Mouse (Mus musculus) cerebellum, postnatal 14 days (tissue): Measurements from ENCODE around the gene Cfap221.

ENCODE experiments used
- DNase-seq, 2 experiments: peaks; one replicate each; pipeline ENCODE4 v3.0.0; 2021; ENCODE audit warnings: mixed read lengths in 2 of 2

Gene Cfap221

DNA sequence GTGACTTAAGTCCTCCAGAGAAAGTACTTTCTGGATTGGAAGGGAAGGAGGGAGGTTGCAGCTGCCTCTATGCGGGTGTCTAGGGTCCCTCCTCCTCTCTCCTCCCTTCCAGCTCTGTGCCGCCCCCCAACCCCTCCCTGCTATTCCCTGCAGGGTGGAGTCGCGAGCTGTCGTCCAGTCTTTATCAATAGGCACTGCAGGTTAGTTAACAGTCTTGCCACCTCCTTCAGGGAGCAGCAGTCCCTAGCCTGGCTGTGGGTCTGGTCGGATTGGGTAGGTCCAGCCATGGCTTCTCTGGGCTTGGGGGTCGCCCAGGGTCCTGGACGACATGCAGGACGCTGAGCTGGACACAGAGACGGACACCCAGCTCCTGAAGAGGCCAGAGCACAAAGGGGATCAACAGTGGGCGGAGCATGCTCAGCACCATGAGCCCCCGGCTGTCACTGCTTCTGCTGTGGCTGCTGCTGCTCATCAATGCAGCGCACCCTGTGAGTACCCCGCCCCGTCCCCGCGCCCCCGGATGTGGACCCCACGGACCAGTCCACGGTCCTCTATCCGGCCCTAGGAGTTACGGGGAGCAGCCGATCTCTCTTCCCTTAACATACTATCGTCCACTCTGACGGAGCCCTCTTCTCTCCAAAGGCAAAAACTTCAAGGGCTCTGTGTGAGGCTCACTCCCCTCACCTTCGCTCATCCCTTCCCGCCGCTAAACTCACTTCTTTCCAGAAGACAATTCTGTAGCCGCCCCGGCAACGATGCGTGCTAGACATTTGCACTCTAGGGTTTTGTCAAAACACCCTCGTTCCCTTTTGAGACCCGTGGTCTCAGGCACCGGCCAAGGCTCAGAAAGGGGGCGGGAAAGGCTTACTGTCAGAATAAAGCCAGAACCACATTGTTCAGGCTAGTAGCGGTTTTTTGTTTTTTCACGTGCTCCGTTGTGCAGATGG lies 10.1 kb upstream of the Cfap221 start, which contains the start of gene Sctr:
TSS of gene Sctr (plus strand) at position 51 of the 947 bp plus-strand sequence.
- DNase-seq, result no peak

DNA sequence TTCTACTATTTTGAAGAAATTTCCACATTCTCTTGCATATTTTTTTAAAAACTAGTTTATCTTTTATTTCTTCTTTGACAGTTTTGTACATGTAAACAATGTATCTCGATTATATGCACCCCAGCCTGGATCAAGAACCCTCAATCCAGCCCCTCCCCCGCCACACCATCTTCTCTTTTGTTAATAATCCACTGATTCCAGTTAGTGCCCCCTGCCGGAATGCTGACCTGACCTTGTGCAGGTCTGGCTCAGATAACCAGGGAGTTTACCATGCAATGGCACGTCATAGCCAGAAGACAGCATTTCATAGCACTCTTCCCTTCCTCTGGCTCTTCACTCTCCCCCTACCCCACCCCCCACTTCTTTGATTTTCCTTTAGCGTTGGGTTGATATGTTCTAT lies 610 bp upstream of the Cfap221 start:
- DNase-seq, result no peak

DNA sequence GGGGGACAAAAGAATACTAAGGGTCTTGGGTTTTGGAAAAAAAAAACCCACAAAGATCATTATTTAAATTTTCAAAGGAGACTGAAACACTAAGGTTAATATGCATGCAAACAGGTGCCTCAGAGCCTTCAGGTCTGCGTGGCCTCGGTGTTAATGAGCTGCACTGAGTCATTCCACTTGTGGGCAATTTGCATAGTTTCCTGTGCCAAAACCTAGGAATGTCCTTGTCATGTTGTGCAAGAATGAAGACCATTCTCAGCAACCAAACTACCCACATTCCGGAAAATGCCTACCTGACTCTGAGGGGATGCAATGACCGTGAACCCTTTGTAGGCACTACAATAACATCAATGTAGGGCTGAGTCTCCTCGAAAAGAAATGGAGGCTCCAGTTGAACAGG lies 10.5 kb downstream of the Cfap221 start:
- no peak for DNase-seq

DNA sequence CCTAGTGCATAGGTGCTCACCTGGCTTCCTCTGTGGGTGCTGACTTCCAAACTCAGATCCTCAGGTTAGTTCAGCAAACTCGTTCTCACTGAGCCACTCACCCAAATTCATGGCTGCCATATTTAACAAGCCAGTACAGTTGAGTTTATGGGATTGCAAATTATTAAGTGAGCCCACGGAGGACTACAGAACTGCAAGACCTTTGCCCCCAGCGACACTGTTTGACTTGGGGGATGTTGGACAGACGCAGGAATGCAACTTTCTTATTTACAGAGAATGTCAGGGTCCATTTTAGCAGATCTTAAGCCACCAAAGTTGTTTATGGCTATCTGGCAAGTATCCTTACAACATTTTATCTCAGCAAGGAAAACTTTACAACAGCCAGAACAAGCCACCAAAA lies 21.9 kb downstream of the Cfap221 start:
- DNase-seq, result no peak

DNA sequence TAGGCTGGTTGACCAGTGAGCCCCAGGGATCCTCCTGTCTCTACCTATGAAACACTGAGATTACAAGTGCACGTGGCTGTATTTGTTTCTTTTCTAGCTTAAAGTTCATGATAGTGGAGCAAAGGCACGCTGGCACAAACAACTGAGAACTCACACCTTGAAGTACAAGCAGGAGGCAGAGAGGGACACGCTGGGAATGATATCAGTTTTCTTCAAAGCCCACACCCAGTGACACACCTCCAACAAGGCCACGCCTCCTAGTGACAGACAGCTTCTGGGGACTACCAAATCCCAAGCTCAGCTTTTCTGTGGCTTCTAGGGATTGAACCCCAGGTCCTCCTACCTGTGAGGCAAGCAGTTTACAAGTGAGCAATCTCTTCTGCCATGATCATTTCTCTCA lies 23.9 kb downstream of the Cfap221 start:
- DNase-seq, result no peak

DNA sequence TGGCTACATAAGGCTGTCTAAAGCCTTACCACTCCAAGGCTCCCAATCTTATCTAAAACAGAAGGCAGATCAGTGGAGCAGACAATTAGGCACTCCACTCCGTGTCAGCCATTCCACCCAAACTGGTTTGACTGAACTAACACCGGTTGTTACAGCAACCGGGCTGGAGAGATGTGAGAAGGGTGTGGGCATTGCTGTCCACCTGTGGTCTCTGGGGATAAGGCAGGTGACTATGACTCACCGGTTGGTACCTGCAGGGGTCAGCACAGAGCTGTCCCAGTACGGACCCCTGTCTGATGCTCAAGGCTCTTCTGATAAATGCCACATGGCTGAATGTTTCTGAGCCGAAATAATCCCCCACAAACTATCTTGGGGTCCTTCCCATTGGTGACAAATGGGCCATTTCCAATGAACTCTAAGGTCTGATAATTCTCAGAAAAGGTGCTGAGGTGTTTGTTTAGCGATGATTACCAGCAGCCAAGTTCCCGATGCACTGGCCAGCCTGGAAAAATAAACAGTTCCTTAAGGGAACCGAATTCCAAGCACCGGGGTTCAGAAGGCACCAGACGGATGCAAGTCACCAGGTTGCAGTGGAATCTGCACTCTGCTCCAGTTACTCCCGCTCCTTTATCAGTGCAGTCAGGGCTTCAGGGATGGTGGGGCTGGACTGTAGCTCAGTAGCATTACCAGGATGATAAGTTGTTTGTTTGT lies 31.1 kb downstream of the Cfap221 start:
- DNase-seq, result no peak

DNA sequence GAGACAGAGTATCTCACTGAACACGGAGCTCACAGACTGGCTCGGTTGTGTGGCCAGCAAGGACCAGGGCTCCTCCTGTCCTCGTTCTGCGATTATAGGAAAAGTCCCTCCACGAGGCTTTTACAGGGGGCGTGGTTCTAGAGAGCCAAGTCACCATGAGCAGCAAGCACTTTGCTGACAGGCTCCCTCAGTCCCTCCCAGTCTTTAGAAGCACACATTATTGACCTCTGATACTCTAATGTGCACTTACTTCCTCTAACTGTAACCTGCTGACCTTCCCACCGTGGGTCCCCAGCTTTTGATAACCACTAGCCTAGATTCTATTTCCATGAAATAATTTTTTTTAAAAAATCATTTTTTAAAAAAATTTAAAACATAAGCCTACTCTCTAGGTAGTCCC lies 37.1 kb downstream of the Cfap221 start:
- DNase-seq, result no peak

GRCm38 (mm10) chr1:119959464-119959863 lies 37.6 kb downstream of the Cfap221 start:
- no peak for DNase-seq

- peak; percentile 76 to 77 for DNase-seq
Measured at GRCm38 (mm10) chr1:119957716-119958222, 39.3 kb downstream of the Cfap221 start.

- DNase-seq, result no peak
Measured at GRCm38 (mm10) chr1:119954680-119955079, 42.4 kb downstream of the Cfap221 start.

- no peak for DNase-seq
Measured at GRCm38 (mm10) chr1:119953456-119953855, 43.6 kb downstream of the Cfap221 start.

GRCm38 (mm10) chr1:119950086-119950485 lies 46.9 kb downstream of the Cfap221 start:
- DNase-seq, result no peak

DNA sequence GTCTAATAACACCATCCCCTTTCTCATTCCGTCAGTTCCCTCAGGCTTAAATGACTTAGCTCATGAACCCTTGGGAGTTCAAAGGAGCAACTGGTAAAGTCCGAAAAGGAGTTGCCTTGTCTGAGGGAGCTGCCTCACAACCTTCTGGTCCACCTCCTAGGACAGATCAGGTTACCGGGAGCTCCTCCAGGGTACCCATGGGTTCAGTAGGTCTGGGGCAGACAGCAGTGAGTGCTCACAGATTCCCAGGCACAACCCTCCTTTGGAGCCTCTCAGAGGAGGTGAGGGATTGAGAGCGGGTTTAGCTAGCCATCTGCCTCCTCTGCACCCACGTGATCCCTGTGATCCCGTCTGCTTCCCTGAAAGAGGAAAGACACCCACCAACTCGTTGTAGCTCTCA lies 60.2 kb downstream of the Cfap221 start:
- no peak for DNase-seq

GRCm38 (mm10) chr1:119931421-119932150 lies 65.4 kb downstream of the Cfap221 start:
- no peak for DNase-seq

DNA sequence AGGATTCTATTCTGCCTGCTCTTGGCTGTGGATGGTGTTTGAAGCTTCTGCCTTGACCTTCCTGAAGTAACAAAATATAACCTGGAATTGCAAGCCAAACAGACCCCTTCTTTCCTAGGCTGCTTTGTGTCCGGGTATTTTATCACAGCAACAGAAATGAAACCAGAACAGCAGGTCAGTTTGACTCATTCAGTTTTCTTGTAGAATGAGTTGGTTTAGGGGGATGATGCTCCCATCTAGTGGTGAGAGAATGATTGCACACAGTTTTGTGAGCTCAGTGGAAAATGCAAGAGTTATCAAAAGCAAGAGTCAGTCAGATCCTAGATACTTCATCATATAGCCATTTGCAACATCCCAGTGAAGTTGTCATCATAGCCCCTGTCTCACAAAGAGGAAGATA lies 67.3 kb downstream of the Cfap221 start:
- DNase-seq, result peak; percentile 46 to 62

DNA sequence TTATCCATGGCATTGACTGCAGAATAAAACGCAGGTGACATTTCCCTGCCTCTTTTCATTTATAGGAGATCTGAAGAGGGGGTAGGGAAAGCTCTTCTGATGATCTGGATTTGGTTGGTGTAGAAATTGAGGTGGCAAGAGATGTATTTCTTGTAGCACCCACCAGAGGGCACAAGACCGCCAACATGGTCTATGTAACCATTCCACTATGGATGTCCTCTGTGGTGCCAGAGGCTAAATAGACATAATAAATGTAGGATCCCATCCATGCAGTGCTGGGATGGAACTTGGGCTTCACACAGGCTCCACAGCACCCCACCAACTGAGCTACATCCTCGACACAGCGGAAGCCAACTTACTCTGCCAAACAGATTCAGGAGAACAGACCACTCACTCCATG lies 77.7 kb downstream of the Cfap221 start:
- peak; percentile 52 to 65 for DNase-seq

DNA sequence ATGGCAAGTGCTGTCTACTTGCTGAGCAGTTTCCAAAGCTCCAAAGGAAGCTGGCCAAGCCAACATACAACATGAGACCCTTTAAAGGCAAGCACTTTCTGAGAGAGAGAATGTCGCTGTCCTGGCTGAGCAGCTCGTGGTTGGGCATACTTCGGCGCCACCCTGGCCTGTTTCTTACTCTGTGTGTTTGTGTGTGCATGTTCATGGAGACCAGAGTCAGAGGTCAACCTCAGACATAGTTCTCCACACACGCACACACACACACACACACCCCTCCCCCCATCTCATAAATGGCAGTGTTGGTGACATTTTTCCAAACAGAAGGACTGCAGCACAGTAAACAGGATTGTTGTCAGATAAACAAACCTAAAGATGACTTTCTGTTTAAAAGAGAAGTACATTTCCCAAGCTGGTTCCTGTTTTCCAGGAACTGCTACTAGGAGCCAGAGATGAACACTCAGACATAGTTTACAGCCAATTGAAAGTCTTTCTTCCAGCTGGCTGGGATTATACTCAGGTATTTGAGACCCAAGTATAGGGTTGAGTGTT lies 80.1 kb downstream of the Cfap221 start:
- DNase-seq, result no peak

DNA sequence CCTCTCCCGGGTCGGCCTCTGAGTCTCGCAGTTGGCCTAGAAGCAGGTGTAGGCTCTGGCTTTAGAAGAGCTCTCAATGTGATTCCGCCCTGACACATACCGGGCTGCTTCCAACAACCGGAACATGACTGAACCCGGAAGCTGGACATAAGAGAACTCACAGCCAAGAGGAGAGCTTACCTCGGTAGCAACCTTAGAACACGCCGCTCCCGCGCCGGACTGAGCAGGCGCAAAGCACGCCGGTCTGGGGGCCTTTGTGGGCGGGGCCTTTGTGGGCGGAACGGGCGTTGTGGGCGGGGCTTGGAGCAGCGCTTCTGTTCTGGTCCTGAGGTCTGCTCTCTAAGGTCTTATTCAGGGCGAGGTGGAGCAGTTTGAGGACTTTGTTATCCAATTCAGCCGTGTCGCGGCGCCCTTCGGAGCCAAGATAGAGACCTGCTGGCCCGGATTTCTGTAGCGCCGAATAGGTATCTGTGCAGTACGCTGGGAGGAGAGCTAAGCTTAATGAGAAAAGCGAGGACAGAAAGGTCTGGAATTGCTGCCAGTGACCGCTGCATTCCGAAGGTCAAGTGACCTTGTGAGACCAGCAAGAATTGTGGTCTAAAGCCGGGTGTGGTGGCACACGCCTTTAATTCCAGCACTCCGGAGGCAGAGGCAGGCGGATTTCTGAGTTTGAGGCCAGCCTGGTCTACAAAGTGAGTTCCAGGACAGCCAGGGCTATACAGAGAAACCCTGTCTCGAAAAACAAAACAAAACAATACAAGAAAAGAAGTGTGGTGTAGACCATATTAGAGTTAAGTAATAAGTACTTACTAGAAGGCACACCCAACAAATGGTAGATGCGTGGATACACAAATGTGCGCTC lies 83.8 kb downstream of the Cfap221 start, which contains the start of gene Tmem177:
TSS of gene Tmem177 (minus strand) at position 256 of the 862 bp plus-strand sequence.
- peak; percentile 97 to 98 for DNase-seq

DNA sequence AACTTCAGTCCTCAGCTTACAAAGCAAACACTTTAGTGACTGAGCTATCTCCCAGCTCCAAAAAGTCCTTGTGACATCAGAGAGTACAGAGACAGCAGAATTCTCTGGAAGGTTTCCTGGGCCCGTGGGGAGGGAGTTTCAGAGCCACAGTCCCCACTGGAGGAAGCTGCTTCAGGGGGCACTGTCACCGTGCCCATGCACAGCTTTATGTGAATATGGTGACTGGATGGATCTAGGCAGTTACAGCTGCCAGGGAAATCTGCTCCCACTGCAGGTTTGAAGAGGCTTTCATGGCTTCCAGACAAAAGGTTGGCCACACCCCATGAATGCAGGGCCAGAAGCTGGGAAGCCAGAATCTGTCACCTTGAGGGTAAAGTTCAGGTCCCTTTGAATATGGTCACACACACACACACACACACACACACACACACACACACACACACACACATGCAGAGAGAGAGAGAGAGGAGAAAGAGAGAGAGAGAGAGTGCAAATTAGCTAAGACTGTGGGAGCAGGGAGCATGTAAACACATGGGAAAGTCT lies 89.8 kb downstream of the Cfap221 start:
- DNase-seq, result peak; percentile 42 to 45

- DNase-seq, result peak in 1 of 2 experiments; percentile 35
Measured at GRCm38 (mm10) chr1:119903231-119903620, 93.8 kb downstream of the Cfap221 start.

- peak; percentile 64 to 74 for DNase-seq
Measured at GRCm38 (mm10) chr1:119902551-119903230, 94.3 kb downstream of the Cfap221 start.
